Mouse (Mus musculus): ENCODE data around the gene Nkx2-5. TPM values are rescaled to one million over a fixed set of nuclear protein-coding genes. Genes with fewer than 3 reads are reported as not detected.

The Nkx2-5 gene
- polyA plus RNA-seq, 1 experiment from 2014 or later, result 0.91 TPM

- DNase-seq (ENCODE audit: low spot score), result no peak
- Histone ChIP-seq H3K4me3 (ENCODE audit: low read depth, low read length) (no peak overlapping the region), H3K4me2 (replicated peaks; ENCODE audit: low read depth) (no peak overlapping the region), H3K9me3 (ENCODE audit: control insufficient read depth, low read length) (no peaks in the 10 kb centered on the region), H3K4me1 (replicated peaks; ENCODE audit: control insufficient read depth, insufficient read depth) (no peaks in the 10 kb centered on the region), H3K27ac (replicated peaks) (no peak overlapping the region), H3K9ac (ENCODE audit: low read length) (no peak overlapping the region), H3K36me3 (ENCODE audit: control insufficient read depth, insufficient read depth, low read length) (no peaks in the 10 kb centered on the region), H3K27me3 (ENCODE audit: control insufficient read depth, insufficient read depth, low read length) (peaks cover 29% of the 10 kb centered on the region)
- no peak for ATAC-seq (ENCODE audit: low FRiP score, low TSS enrichment)
- TF ChIP-seq CTCF (IDR thresholded peaks at IDR 0.05; ENCODE audit: low read depth), result no peak
- no peak for TF ChIP-seq EP300 (optimal IDR thresholded peaks at IDR 0.05)
- 7% methylated on average over 7 of the region's 7 CpGs for WGBS
These were observed 7.2 kb downstream of the Nkx2-5 start for GRCm38 (mm10) chr17:26837546-26837985.

- no peak for DNase-seq (ENCODE audit: low spot score)
- H3K9ac ChIP-seq (ENCODE audit: low read length), result no peak overlapping the region
- TF ChIP-seq CTCF (IDR thresholded peaks at IDR 0.05; ENCODE audit: low read depth), result no peak
- no peak for TF ChIP-seq EP300 (optimal IDR thresholded peaks at IDR 0.05)
- no peaks in the 10 kb centered on the region for H3K9me3 ChIP-seq (ENCODE audit: control insufficient read depth, low read length)
- no peak for ATAC-seq (ENCODE audit: low FRiP score, low TSS enrichment)
- WGBS, result 9% methylated on average over 19 of the region's 19 CpGs
- no peak overlapping the region for H3K27ac ChIP-seq (replicated peaks)
- H3K27me3 ChIP-seq (ENCODE audit: control insufficient read depth, insufficient read depth, low read length), result peaks cover 27% of the 10 kb centered on the region
- no peak overlapping the region for H3K4me2 ChIP-seq (replicated peaks; ENCODE audit: low read depth)
- H3K4me3 ChIP-seq (ENCODE audit: low read depth, low read length), result no peak overlapping the region
- no peaks in the 10 kb centered on the region for H3K4me1 ChIP-seq (replicated peaks; ENCODE audit: control insufficient read depth, insufficient read depth)
- no peaks in the 10 kb centered on the region for H3K36me3 ChIP-seq (ENCODE audit: control insufficient read depth, insufficient read depth, low read length)
These were observed 7.8 kb downstream of the Nkx2-5 start for GRCm38 (mm10) chr17:26836786-26837545.

- H3K4me2 ChIP-seq (replicated peaks; ENCODE audit: low read depth), result no peak overlapping the region
- no peaks in the 10 kb centered on the region for H3K4me1 ChIP-seq (replicated peaks; ENCODE audit: control insufficient read depth, insufficient read depth)
- H3K27ac ChIP-seq (replicated peaks), result no peak overlapping the region
- TF ChIP-seq CTCF (IDR thresholded peaks at IDR 0.05; ENCODE audit: low read depth), result no peak
- no peak for TF ChIP-seq EP300 (optimal IDR thresholded peaks at IDR 0.05)
- no peaks in the 10 kb centered on the region for H3K9me3 ChIP-seq (ENCODE audit: control insufficient read depth, low read length)
- H3K9ac ChIP-seq (ENCODE audit: low read length), result no peak overlapping the region
- peaks cover 26% of the 10 kb centered on the region for H3K27me3 ChIP-seq (ENCODE audit: control insufficient read depth, insufficient read depth, low read length)
- H3K36me3 ChIP-seq (ENCODE audit: control insufficient read depth, insufficient read depth, low read length), result no peaks in the 10 kb centered on the region
- ATAC-seq (ENCODE audit: low FRiP score, low TSS enrichment) (no peak), DNase-seq (ENCODE audit: low spot score) (no peak)
- 32% methylated on average over 5 of the region's 5 CpGs for WGBS
- H3K4me3 ChIP-seq (ENCODE audit: low read depth, low read length), result no peak overlapping the region
These were observed 8.4 kb downstream of the Nkx2-5 start for GRCm38 (mm10) chr17:26836377-26836776.

GRCm38 (mm10) chr17:26835956-26836355, 8.9 kb downstream of the Nkx2-5 start:
- H3K36me3 ChIP-seq (ENCODE audit: control insufficient read depth, insufficient read depth, low read length), result no peaks in the 10 kb centered on the region
- no peaks in the 10 kb centered on the region for H3K4me1 ChIP-seq (replicated peaks; ENCODE audit: control insufficient read depth, insufficient read depth)
- no peak overlapping the region for H3K4me3 ChIP-seq (ENCODE audit: low read depth, low read length)
- no peak for DNase-seq (ENCODE audit: low spot score)
- H3K4me2 ChIP-seq (replicated peaks; ENCODE audit: low read depth), result no peak overlapping the region
- peaks cover 21% of the 10 kb centered on the region for H3K27me3 ChIP-seq (ENCODE audit: control insufficient read depth, insufficient read depth, low read length)
- no peak overlapping the region for H3K9ac ChIP-seq (ENCODE audit: low read length)
- no peak overlapping the region for H3K27ac ChIP-seq (replicated peaks)
- H3K9me3 ChIP-seq (ENCODE audit: control insufficient read depth, low read length), result 0 out of 2 replicates have a peak, but pooled peaks cover under 1% of the 10 kb centered on the region
- no peak for ATAC-seq (ENCODE audit: low FRiP score, low TSS enrichment)
- TF ChIP-seq CTCF (IDR thresholded peaks at IDR 0.05; ENCODE audit: low read depth) (no peak), EP300 (optimal IDR thresholded peaks at IDR 0.05) (no peak)
- WGBS, result 19% methylated on average over 8 of the region's 8 CpGs

- Histone ChIP-seq H3K4me1 (replicated peaks; ENCODE audit: control insufficient read depth, insufficient read depth) (no peaks in the 10 kb centered on the region), H3K4me2 (replicated peaks; ENCODE audit: low read depth) (no peak overlapping the region), H3K36me3 (ENCODE audit: control insufficient read depth, insufficient read depth, low read length) (no peaks in the 10 kb centered on the region), H3K9ac (ENCODE audit: low read length) (no peak overlapping the region), H3K9me3 (ENCODE audit: control insufficient read depth, low read length) (0 out of 2 replicates have a peak, but pooled peaks cover 3% of the 10 kb centered on the region), H3K27ac (replicated peaks) (no peak overlapping the region), H3K4me3 (ENCODE audit: low read depth, low read length) (no peak overlapping the region), H3K27me3 (ENCODE audit: control insufficient read depth, insufficient read depth, low read length) (peaks cover 16% of the 10 kb centered on the region)
- 50% methylated on average over 6 of the region's 9 CpGs for WGBS
- ATAC-seq (ENCODE audit: low FRiP score, low TSS enrichment), result no peak
- no peak for TF ChIP-seq CTCF (IDR thresholded peaks at IDR 0.05; ENCODE audit: low read depth)
- no peak for TF ChIP-seq EP300 (optimal IDR thresholded peaks at IDR 0.05)
- no peak for DNase-seq (ENCODE audit: low spot score)
These were observed 9.6 kb downstream of the Nkx2-5 start for GRCm38 (mm10) chr17:26834966-26835755.
